Mouse (Mus musculus): ENCODE measurements around the gene Syngr1. TPM values are rescaled to one million over a fixed set of nuclear protein-coding genes. Genes with fewer than 3 reads are reported as not detected.

Syngr1 gene
- total and polyA plus RNA-seq, 3 experiments = 44.2 to 86.9 (median 74.6) TPM

GRCm38 (mm10) chr15:80160223-80160622 is 69.1 kb downstream of the Syngr1 start:
- no peaks in the 10 kb centered on the region for H3K9me3 ChIP-seq (replicated peaks)
- DNase-seq (ENCODE audit: low spot score) (no peak), ATAC-seq (ENCODE audit: extremely low read depth, insufficient number of reproducible peaks, low FRiP score, poor library complexity, severe bottlenecking) (no peak)
- H3K36me3 ChIP-seq (replicated peaks) = peaks cover 86% of the 10 kb centered on the region
- TF ChIP-seq POLR2AphosphoS5 (IDR thresholded peaks at IDR 0.05; ENCODE audit: insufficient replicate concordance, low read depth, low read length) (no peak), TAL1 (conservative IDR thresholded peaks at IDR 0.05; ENCODE audit: low read depth, low read length) (no peak), GATA1 (IDR thresholded peaks at IDR 0.05; ENCODE audit: borderline replicate concordance, low read length) (no peak)
- H3K27me3 ChIP-seq (ENCODE audit: insufficient read depth, low read length) = peaks cover 4% of the 10 kb centered on the region
- H3K4me1 ChIP-seq (ENCODE audit: insufficient read depth, low read depth, low read length) = peaks cover 18% of the 10 kb centered on the region
- H3K4me3 ChIP-seq (ENCODE audit: low read depth, low read length) = no peak overlapping the region

DNA sequence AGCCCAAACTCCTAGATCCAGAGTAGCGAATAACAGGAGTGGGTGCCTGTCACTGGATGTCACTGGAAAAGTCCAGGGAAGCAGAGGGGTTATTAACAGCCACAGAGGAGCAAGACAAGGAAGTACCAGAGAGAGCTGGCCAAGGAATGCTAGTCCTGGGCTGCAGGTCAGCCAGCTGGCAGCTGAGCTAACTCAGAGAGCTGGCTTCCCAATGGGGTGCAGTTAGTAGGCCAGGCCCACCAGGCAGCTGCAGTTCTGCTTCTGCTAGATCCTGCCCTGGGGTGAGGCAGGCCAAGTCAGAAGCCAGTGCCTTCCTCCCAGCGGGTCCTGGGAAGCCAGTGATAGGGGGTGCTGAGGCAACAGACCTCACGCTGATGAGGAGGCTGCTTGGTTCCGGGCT is 69.6 kb downstream of the Syngr1 start:
- DNase-seq (ENCODE audit: low spot score) = no peak

GRCm38 (mm10) chr15:80161199-80161598 is 70.1 kb downstream of the Syngr1 start:
- ATAC-seq (ENCODE audit: extremely low read depth, insufficient number of reproducible peaks, low FRiP score, poor library complexity, severe bottlenecking) = no peak
- no peaks in the 10 kb centered on the region for H3K9me3 ChIP-seq (replicated peaks)
- peaks cover 9% of the 10 kb centered on the region for H3K4me1 ChIP-seq (ENCODE audit: insufficient read depth, low read depth, low read length)
- peaks cover 11% of the 10 kb centered on the region for H3K27me3 ChIP-seq (ENCODE audit: insufficient read depth, low read length)
- no peak for DNase-seq (ENCODE audit: low spot score)
- peaks cover 76% of the 10 kb centered on the region for H3K36me3 ChIP-seq (replicated peaks)
- no peak for TF ChIP-seq TAL1 (conservative IDR thresholded peaks at IDR 0.05; ENCODE audit: low read depth, low read length)
- H3K4me3 ChIP-seq (ENCODE audit: low read depth, low read length) = no peak overlapping the region

More for the DNA sequence above, 69.6 kb downstream of the Syngr1 start:
- TF ChIP-seq GATA1 (IDR thresholded peaks at IDR 0.05; ENCODE audit: borderline replicate concordance, low read length) (no peak), POLR2AphosphoS5 (IDR thresholded peaks at IDR 0.05; ENCODE audit: insufficient replicate concordance, low read depth, low read length) (no peak), TAL1 (conservative IDR thresholded peaks at IDR 0.05; ENCODE audit: low read depth, low read length) (no peak), GATA2 (IDR thresholded peaks at IDR 0.05; ENCODE audit: borderline replicate concordance, low read depth, low read length) (no peak), CTCF (IDR thresholded peaks at IDR 0.05; ENCODE audit: low read depth, low read length) (no peak)
- Histone ChIP-seq H3K4me1 (ENCODE audit: insufficient read depth, low read depth, low read length) (peaks cover 13% of the 10 kb centered on the region), H3K9me3 (replicated peaks) (no peaks in the 10 kb centered on the region), H3K36me3 (replicated peaks) (peaks cover 81% of the 10 kb centered on the region), H3K27me3 (ENCODE audit: insufficient read depth, low read length) (peaks cover 10% of the 10 kb centered on the region), H3K4me3 (ENCODE audit: low read depth, low read length) (no peak overlapping the region)
- no peak for ATAC-seq (ENCODE audit: extremely low read depth, insufficient number of reproducible peaks, low FRiP score, poor library complexity, severe bottlenecking)

DNA sequence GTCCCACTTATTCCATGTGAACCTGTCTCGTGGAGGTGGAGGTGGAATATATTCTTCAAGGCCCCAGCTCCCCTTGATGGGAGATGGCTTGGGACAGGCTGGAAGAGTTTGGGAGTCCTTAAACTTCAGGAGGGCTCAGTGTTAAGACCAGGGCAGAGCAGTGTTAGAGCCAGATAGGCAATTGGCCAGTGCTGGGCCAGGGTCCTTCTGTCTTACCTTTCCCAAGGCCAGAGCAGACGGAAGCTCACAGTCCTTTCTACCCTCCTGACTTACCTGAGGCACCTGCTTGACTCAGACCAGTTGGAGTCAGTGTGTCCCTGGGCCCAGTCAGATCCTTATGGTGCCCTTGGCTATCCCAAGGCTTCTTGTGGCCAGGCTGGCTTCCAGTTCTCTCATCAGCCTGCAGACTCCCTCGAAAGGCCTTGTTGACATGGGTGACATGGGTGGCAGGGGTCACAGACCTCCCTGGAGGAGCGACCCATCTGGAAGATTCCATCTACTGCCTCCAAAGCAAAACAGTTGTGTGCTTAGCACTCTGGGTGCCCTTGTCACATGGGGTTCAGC is 71.3 kb downstream of the Syngr1 start:
- no peak overlapping the region for H3K4me3 ChIP-seq (ENCODE audit: low read depth, low read length)
- no peak for DNase-seq (ENCODE audit: low spot score)
- peaks cover 63% of the 10 kb centered on the region for H3K36me3 ChIP-seq (replicated peaks)
- H3K4me1 ChIP-seq (ENCODE audit: insufficient read depth, low read depth, low read length) = peaks cover 6% of the 10 kb centered on the region
- no peaks in the 10 kb centered on the region for H3K9me3 ChIP-seq (replicated peaks)
- TF ChIP-seq GATA2 (IDR thresholded peaks at IDR 0.05; ENCODE audit: borderline replicate concordance, low read depth, low read length) (no peak), GATA1 (IDR thresholded peaks at IDR 0.05; ENCODE audit: borderline replicate concordance, low read length) (no peak), POLR2AphosphoS5 (IDR thresholded peaks at IDR 0.05; ENCODE audit: insufficient replicate concordance, low read depth, low read length) (no peak), TAL1 (conservative IDR thresholded peaks at IDR 0.05; ENCODE audit: low read depth, low read length) (no peak), CTCF (IDR thresholded peaks at IDR 0.05; ENCODE audit: low read depth, low read length) (no peak)
- H3K27me3 ChIP-seq (ENCODE audit: insufficient read depth, low read length) = peaks cover 22% of the 10 kb centered on the region
- no peak for ATAC-seq (ENCODE audit: extremely low read depth, insufficient number of reproducible peaks, low FRiP score, poor library complexity, severe bottlenecking)

DNA sequence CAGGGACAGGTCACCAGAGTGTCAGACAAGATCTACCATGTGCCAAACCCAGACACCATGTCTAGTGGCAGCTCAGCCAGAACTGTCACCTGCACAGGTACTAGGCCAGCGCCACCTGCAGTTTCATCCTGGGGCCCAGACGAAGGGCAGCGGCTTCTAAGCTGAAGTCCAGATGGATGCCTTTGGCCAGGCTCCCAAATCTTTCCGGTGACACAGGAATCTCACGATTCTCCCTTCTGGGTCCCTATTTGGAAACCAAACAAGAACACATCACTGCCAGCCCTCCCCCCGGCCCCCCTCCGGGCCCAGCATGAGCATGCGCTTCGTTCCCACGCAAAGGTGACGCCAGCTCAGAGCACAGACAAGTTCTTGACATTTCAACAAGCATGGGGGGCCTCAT is 72.1 kb downstream of the Syngr1 start:
- H3K36me3 ChIP-seq (replicated peaks) = peaks cover 56% of the 10 kb centered on the region
- TF ChIP-seq CTCF (IDR thresholded peaks at IDR 0.05; ENCODE audit: low read depth, low read length) (no peak), GATA2 (IDR thresholded peaks at IDR 0.05; ENCODE audit: borderline replicate concordance, low read depth, low read length) (no peak), POLR2AphosphoS5 (IDR thresholded peaks at IDR 0.05; ENCODE audit: insufficient replicate concordance, low read depth, low read length) (no peak), TAL1 (conservative IDR thresholded peaks at IDR 0.05; ENCODE audit: low read depth, low read length) (no peak), GATA1 (IDR thresholded peaks at IDR 0.05; ENCODE audit: borderline replicate concordance, low read length) (no peak)
- ATAC-seq (ENCODE audit: extremely low read depth, insufficient number of reproducible peaks, low FRiP score, poor library complexity, severe bottlenecking) (no peak), DNase-seq (ENCODE audit: low spot score) (no peak)
- H3K9me3 ChIP-seq (replicated peaks) = no peaks in the 10 kb centered on the region
- peaks cover 6% of the 10 kb centered on the region for H3K4me1 ChIP-seq (ENCODE audit: insufficient read depth, low read depth, low read length)
- H3K27me3 ChIP-seq (ENCODE audit: insufficient read depth, low read length) = peaks cover 30% of the 10 kb centered on the region
- H3K4me3 ChIP-seq (ENCODE audit: low read depth, low read length) = no peak overlapping the region

DNA sequence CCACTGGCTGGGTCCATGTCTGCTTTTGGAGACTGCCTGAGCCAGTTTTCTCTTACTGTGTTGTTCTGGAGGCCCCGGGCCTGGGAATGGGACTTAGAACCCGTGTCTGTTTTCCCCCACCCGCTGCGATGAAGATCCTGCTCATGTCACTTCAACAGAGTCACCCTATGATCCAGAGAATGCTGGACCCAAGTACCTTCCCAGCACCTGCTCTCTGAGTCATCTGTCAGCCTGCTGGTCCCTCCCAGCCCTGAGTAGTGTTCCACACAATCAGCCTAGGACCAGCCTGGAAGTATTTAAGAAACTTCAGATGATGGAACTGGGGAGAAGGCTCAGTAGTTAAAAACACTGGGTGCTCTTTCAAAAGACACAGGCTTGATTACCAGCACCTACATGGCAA is 72.6 kb downstream of the Syngr1 start:
- TF ChIP-seq CTCF (IDR thresholded peaks at IDR 0.05; ENCODE audit: low read depth, low read length) = no peak
- TF ChIP-seq TAL1 (conservative IDR thresholded peaks at IDR 0.05; ENCODE audit: low read depth, low read length) = no peak
- TF ChIP-seq GATA2 (IDR thresholded peaks at IDR 0.05; ENCODE audit: borderline replicate concordance, low read depth, low read length) = no peak
- no peak for TF ChIP-seq GATA1 (IDR thresholded peaks at IDR 0.05; ENCODE audit: borderline replicate concordance, low read length)
- TF ChIP-seq POLR2AphosphoS5 (IDR thresholded peaks at IDR 0.05; ENCODE audit: insufficient replicate concordance, low read depth, low read length) = no peak
- Histone ChIP-seq H3K27me3 (ENCODE audit: insufficient read depth, low read length) (peaks cover 31% of the 10 kb centered on the region), H3K4me1 (ENCODE audit: insufficient read depth, low read depth, low read length) (peaks cover 6% of the 10 kb centered on the region), H3K4me3 (ENCODE audit: low read depth, low read length) (no peak overlapping the region), H3K36me3 (replicated peaks) (peaks cover 51% of the 10 kb centered on the region), H3K9me3 (replicated peaks) (no peaks in the 10 kb centered on the region)
- ATAC-seq (ENCODE audit: extremely low read depth, insufficient number of reproducible peaks, low FRiP score, poor library complexity, severe bottlenecking) = no peak
- DNase-seq (ENCODE audit: low spot score) = no peak

DNA sequence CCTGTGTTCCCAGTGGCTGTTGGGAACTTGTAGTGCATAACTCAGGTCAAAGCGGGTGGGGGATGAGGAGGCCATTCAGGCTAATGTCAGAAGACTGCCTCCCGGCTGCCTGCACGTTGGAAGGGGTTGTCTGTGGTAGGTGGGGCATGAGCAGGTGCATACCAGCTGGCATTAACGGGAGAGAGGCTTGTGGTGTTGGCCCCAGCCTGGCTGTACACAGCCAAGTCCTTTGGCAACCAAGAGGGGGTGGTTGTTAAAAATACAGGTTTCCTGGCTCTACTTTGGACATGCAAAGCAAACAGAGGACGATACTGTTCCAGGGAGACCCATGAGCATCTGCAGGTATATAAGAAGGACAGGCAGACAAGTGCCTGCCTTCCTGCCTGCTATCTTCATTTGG is 74.3 kb downstream of the Syngr1 start:
- peaks cover 48% of the 10 kb centered on the region for H3K27me3 ChIP-seq (ENCODE audit: insufficient read depth, low read length)
- peaks cover 34% of the 10 kb centered on the region for H3K36me3 ChIP-seq (replicated peaks)
- no peak overlapping the region for H3K4me3 ChIP-seq (ENCODE audit: low read depth, low read length)
- TF ChIP-seq POLR2AphosphoS5 (IDR thresholded peaks at IDR 0.05; ENCODE audit: insufficient replicate concordance, low read depth, low read length) (no peak), GATA2 (IDR thresholded peaks at IDR 0.05; ENCODE audit: borderline replicate concordance, low read depth, low read length) (no peak), CTCF (IDR thresholded peaks at IDR 0.05; ENCODE audit: low read depth, low read length) (no peak), GATA1 (IDR thresholded peaks at IDR 0.05; ENCODE audit: borderline replicate concordance, low read length) (no peak), TAL1 (conservative IDR thresholded peaks at IDR 0.05; ENCODE audit: low read depth, low read length) (no peak)
- H3K9me3 ChIP-seq (replicated peaks) = no peaks in the 10 kb centered on the region
- peaks cover 6% of the 10 kb centered on the region; the same call in 1 of the 2 replicates for H3K4me1 ChIP-seq (ENCODE audit: insufficient read depth, low read depth, low read length)
- ATAC-seq (ENCODE audit: extremely low read depth, insufficient number of reproducible peaks, low FRiP score, poor library complexity, severe bottlenecking) (no peak), DNase-seq (ENCODE audit: low spot score) (no peak)

All from G1E (cell line).